Mouse (Mus musculus) liver, postnatal 0 days (tissue): ENCODE results near the gene Cd3g.

ENCODE experiments used
- CTCF ChIP-seq: sonication (generic); IDR thresholded peaks from 2 replicates; pipeline ENCODE4 v1.5.1; 2016; ENCODE audit warnings: antibody characterized with exemption, low read depth
- EP300 ChIP-seq: IDR thresholded peaks from 2 replicates; pipeline ENCODE4 v1.6.1; 2016; ENCODE audit warnings: antibody characterized with exemption, low read depth, mild to moderate bottlenecking

- TF ChIP-seq CTCF (no peak), EP300 (no peak)
Observed at GRCm38 (mm10) chr9:44996590-44996989, 16.4 kb upstream of the Cd3g start.
